Mouse (Mus musculus): ENCODE data around the gene Zfp941. TPM values are rescaled to one million over a fixed set of nuclear protein-coding genes. Genes with fewer than 3 reads are reported as not detected.

Zfp941 gene
- polyA plus RNA-seq (2015; fragmentation: Nextera tagmentation; extraction: Ambion mirVana), result 22.0 and 25.1 TPM in 2 replicates

GRCm38 (mm10) chr7:140821653-140822329 is at the start of gene Zfp941:
Gene Zfp941 (minus strand): TSS chr7:140822178.

DNA sequence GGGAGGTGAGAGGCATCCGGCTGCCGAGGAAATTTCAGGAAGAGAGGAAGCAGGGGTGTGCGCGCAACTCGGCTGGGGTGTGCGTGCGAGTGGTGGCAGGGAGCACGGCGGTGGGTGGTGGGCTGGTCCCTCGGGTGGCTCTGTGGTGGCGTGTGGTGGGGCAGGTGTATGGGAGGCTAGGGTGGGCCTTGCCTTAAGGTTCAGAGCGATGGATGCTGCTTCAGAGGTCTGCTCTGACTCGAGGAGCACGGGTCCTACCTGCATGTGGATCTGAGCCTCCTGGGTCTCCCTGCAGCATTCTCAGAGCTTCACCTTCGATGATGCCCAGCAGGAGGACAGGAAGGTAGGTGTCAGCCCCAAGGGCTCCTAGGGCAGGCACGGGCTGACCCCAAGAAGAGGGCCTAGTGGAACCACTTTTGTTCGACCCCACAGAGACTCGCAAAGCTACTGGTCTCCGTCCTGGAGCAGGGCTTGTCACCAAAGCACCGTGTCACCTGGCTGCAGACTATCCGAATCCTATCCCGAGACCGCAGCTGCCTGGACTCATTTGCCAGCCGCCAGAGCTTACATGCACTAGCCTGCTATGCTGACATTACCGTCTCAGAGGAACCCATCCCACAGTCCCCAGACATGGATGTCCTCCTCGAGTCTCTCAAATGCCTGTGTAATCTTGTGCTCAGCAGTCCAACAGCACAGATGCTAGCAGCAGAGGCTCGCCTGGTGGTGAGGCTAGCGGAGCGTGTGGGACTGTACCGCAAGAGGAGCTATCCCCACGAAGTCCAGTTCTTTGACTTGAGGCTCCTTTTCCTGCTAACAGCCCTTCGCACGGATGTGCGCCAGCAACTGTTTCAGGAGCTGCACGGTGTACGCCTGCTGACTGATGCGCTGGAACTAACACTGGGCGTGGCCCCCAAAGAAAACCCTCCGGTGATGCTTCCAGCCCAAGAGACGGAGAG is 35.9 kb upstream of the Zfp941 start, which contains the start of gene Bet1l:
Gene Bet1l, minus strand, starts transcription at position 28 of the 956 bp plus-strand sequence.

GRCm38 (mm10) chr7:140856785-140857549 is 35.0 kb upstream of the Zfp941 start, which contains the start of gene Ric8a:
Gene Ric8a (plus strand): TSS chr7:140856957.

DNA sequence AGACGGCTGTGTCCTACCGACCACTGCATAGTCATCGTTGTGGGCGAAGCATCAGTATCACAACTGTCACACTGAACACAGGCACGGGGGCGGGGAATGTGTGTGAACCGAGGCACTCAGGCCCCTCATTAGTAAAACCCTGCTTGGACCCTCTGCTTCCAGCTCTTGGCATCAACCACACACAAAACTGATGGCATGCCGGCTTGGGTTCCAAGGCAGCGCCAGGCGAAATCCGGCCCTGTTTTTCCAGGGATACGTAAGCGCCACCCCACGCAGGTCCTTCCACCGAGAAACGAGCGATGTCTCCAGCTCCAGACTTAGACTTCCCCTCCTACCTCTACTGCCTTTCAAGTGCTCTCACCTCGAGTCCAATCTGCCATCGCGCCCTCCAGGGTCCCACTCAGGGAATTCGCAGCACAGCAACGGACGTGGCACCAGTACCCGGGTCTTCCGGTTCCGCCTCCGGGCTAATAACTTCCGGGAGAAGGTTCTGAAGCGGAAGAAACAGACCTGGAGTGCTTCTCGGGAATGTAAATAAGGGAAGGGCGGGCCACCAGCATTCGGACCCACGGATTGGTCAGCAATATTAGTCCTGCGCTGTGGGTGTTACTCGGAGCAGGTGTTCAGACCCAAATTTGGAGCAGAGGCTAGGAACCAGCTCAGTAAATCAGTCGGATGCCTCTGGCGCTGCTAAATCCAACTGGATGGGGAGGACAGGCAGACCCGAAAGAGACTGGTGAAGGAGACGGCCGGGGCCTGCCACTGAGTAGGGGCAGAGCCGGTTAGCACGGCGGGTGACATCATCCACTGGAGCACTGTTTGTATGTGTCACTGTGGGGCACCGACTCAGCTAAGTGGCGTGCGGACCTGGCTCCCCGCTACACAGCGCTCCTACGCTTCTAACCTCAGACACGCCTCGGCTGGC is 34.1 kb upstream of the Zfp941 start, which contains the start of gene Gm45785:
Gene Gm45785, minus strand, starts transcription at position 472 of the 925 bp plus-strand sequence.

DNA sequence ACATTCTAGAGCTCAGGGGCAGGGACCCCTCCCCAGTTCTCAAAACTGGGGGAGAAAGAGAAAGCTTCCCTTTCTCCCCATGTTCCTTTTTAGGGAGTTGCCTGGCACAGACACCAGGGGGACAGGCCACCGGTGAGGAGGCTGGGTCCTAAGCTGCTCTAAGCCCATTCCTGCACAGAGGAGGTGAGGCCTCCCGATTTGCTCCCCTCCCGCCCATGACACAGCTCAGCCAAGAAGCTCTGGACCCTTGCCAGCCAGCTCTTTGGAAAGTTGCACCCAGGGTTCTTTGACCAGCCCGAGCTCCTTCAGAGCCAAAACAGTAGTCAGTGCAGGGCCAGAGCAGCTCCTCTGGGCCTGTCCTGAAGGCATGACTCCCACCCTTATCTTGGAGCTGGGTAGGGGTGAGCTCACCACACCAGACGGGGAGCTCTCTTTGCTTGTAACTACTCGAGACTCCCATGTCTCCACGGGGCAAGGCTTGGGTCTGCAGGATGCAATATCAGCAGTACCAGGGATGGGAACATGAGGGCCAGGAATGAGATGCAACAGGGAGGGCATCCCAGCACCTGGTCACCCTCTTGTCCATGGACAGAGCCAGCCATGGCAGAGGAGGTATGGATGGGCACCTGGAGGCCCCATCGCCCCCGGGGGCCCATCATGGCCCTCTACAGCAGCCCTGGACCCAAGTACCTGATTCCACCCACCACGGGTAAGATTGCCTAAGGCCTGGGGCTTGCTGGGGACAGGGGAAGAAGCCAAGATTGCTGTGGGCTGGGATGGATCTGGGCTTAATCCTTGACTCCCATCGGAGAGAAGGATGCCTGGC is 26.0 kb upstream of the Zfp941 start, which contains the start of gene Odf3:
Gene Odf3, plus strand, starts transcription at position 51 of the 826 bp plus-strand sequence.

DNA sequence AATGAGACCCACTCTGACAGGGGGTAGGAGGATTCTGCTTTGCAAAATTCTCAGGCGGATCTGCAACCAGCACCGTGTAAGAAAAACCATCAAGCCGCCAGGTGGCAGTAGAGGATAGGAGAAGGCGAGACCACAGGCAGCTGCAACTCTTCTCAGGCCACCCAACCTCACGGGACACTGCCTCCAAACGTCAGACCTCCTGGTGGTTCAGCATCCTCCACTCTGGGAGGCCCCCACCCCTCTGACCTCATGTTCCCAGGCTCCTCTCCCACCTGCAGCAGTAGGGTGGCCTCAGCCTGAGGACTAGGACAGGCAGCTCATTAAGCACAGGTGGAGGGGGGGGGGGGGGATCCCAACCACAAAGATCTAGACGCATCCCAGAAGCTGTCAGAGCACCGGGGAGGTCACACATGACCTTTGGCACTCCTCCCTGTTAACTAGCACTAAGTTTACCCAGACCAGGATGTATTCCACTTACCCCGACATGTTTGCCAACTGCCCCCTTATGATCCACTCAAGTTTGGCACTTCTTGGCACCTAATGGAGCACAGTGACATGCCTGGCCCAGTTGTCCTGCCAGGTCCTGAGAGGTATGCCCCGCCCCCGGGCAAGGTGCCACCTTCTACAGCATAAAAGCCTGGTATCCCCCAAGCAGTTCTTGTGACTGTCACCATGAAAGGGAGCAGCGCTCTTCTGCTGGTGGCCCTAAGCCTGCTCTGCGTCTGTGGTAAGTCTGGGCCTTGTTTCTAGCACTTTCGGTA is 23.1 kb upstream of the Zfp941 start, which contains the start of gene Scgb1c1:
Gene Scgb1c1, plus strand, starts transcription at position 643 of the 761 bp plus-strand sequence.

GRCm38 (mm10) chr7:140834968-140835757 is 13.2 kb upstream of the Zfp941 start, which contains the start of gene Urah:
Gene Urah (plus strand): TSS chr7:140835018.

GRCm38 (mm10) chr7:140787406-140788052 is 34.4 kb downstream of the Zfp941 start, which contains the start of gene Syce1:
Gene Syce1 (minus strand): TSS chr7:140787852.

GRCm38 (mm10) chr7:140763447-140764020 is 58.4 kb downstream of the Zfp941 start, which contains the start of gene Cyp2e1:
Gene Cyp2e1 (plus strand): TSS chr7:140763739.

Other genes starting within 250 kb of the Zfp941 start
- gene Olfr46, start 220.9 kb downstream of the Zfp941 start, polyA plus RNA-seq (2015; fragmentation: Nextera tagmentation; extraction: Ambion mirVana), result 0.01 TPM in 1 of 2 replicates, not detected in the other
- not detected in 2 replicates for gene Olfr61, start 193.2 kb downstream of the Zfp941 start, polyA plus RNA-seq (2015; fragmentation: Nextera tagmentation; extraction: Ambion mirVana)
- not detected in 2 replicates for gene Olfr53, start 175.7 kb downstream of the Zfp941 start, polyA plus RNA-seq (2015; fragmentation: Nextera tagmentation; extraction: Ambion mirVana)
- 0.04 TPM in 2 replicates for gene Olfr539, start 162.2 kb downstream of the Zfp941 start, polyA plus RNA-seq (2015; fragmentation: Nextera tagmentation; extraction: Ambion mirVana)
- gene Olfr45, start 140.2 kb downstream of the Zfp941 start, polyA plus RNA-seq (2015; fragmentation: Nextera tagmentation; extraction: Ambion mirVana), result not detected in 2 replicates
- not detected in 2 replicates for gene Olfr541, start 124.9 kb downstream of the Zfp941 start, polyA plus RNA-seq (2015; fragmentation: Nextera tagmentation; extraction: Ambion mirVana)
- gene Cyp2e1, start 58.4 kb downstream of the Zfp941 start, polyA plus RNA-seq (2015; fragmentation: Nextera tagmentation; extraction: Ambion mirVana), result 0.10 and 0.15 TPM in 2 replicates
- 0.52 and 0.67 TPM in 2 replicates for gene Syce1, start 34.3 kb downstream of the Zfp941 start, polyA plus RNA-seq (2015; fragmentation: Nextera tagmentation; extraction: Ambion mirVana)
- gene Urah, start 12.8 kb upstream of the Zfp941 start, polyA plus RNA-seq (2015; fragmentation: Nextera tagmentation; extraction: Ambion mirVana), result 0.46 and 1.5 TPM in 2 replicates
- gene Scgb1c1, start 23.4 kb upstream of the Zfp941 start, polyA plus RNA-seq (2015; fragmentation: Nextera tagmentation; extraction: Ambion mirVana), result not detected in 2 replicates
- 0.22 and 0.36 TPM in 2 replicates for gene Odf3, start 25.6 kb upstream of the Zfp941 start, polyA plus RNA-seq (2015; fragmentation: Nextera tagmentation; extraction: Ambion mirVana)
- 0.34 TPM in 1 of 2 replicates, not detected in the other for gene Gm45785, start 34.2 kb upstream of the Zfp941 start, polyA plus RNA-seq (2015; fragmentation: Nextera tagmentation; extraction: Ambion mirVana)
- gene Ric8a, start 34.8 kb upstream of the Zfp941 start, polyA plus RNA-seq (2015; fragmentation: Nextera tagmentation; extraction: Ambion mirVana), result 78.6 and 85.7 TPM in 2 replicates
- 60.4 and 62.6 TPM in 2 replicates for gene Bet1l, start 35.4 kb upstream of the Zfp941 start, polyA plus RNA-seq (2015; fragmentation: Nextera tagmentation; extraction: Ambion mirVana)
- 242 and 248 TPM in 2 replicates for gene Psmd13, start 59.8 kb upstream of the Zfp941 start, polyA plus RNA-seq (2015; fragmentation: Nextera tagmentation; extraction: Ambion mirVana)
- 82.3 and 96.7 TPM in 2 replicates for gene Sirt3, start 60.1 kb upstream of the Zfp941 start, polyA plus RNA-seq (2015; fragmentation: Nextera tagmentation; extraction: Ambion mirVana)
- 2.2 and 3.0 TPM in 2 replicates for gene Cox8b, start 78.3 kb upstream of the Zfp941 start, polyA plus RNA-seq (2015; fragmentation: Nextera tagmentation; extraction: Ambion mirVana)
- gene Nlrp6, start 98.7 kb upstream of the Zfp941 start, polyA plus RNA-seq (2015; fragmentation: Nextera tagmentation; extraction: Ambion mirVana), result 1.2 TPM in 2 replicates
- 7.1 and 7.4 TPM in 2 replicates for gene Pgghg, start 119.2 kb upstream of the Zfp941 start, polyA plus RNA-seq (2015; fragmentation: Nextera tagmentation; extraction: Ambion mirVana)
- 1.3 and 2.4 TPM in 2 replicates for gene Ifitm5, start 128.1 kb upstream of the Zfp941 start, polyA plus RNA-seq (2015; fragmentation: Nextera tagmentation; extraction: Ambion mirVana)
- gene Gm45717, start 133.8 kb upstream of the Zfp941 start, polyA plus RNA-seq (2015; fragmentation: Nextera tagmentation; extraction: Ambion mirVana), result not detected in 2 replicates
- gene Ifitm2, start 133.8 kb upstream of the Zfp941 start, polyA plus RNA-seq (2015; fragmentation: Nextera tagmentation; extraction: Ambion mirVana), result 257 and 296 TPM in 2 replicates
- gene Ifitm1, start 145.0 kb upstream of the Zfp941 start, polyA plus RNA-seq (2015; fragmentation: Nextera tagmentation; extraction: Ambion mirVana), result 43.2 and 67.3 TPM in 2 replicates
- gene Ifitm3, start 188.6 kb upstream of the Zfp941 start, polyA plus RNA-seq (2015; fragmentation: Nextera tagmentation; extraction: Ambion mirVana), result 166 and 167 TPM in 2 replicates
- 4.0 and 4.5 TPM in 2 replicates for gene Ifitm6, start 195.7 kb upstream of the Zfp941 start, polyA plus RNA-seq (2015; fragmentation: Nextera tagmentation; extraction: Ambion mirVana)
- not detected in 2 replicates for gene Gm17387, start 207.0 kb upstream of the Zfp941 start, polyA plus RNA-seq (2015; fragmentation: Nextera tagmentation; extraction: Ambion mirVana)
- 38.2 and 39.6 TPM in 2 replicates for gene B4galnt4, start 238.9 kb upstream of the Zfp941 start, polyA plus RNA-seq (2015; fragmentation: Nextera tagmentation; extraction: Ambion mirVana)

Data from neural tube, postnatal 0 days (tissue).